Mouse (Mus musculus) brain, embryonic 14.5 days (tissue): ENCODE data around the gene Rtn4r.

Source experiments
- CTCF ChIP-seq: fragments of 200-500 bp; IDR thresholded peaks from 2 replicates; pipeline ENCODE4 v1.5.1; 2012; ENCODE audit warnings: inconsistent platforms, mild to moderate bottlenecking, moderate library complexity, borderline replicate concordance; ENCODE audit not compliant: insufficient read depth, insufficient read length; ENCODE audit errors: extremely low read depth
- POLR2A ChIP-seq: fragments of 200-500 bp; IDR thresholded peaks from 2 replicates; pipeline ENCODE4 v1.6.1; 2012; ENCODE audit warnings: mild to moderate bottlenecking, inconsistent platforms, borderline replicate concordance; ENCODE audit not compliant: poor library complexity, insufficient read depth, insufficient read length, severe bottlenecking; ENCODE audit errors: extremely low read depth

DNA sequence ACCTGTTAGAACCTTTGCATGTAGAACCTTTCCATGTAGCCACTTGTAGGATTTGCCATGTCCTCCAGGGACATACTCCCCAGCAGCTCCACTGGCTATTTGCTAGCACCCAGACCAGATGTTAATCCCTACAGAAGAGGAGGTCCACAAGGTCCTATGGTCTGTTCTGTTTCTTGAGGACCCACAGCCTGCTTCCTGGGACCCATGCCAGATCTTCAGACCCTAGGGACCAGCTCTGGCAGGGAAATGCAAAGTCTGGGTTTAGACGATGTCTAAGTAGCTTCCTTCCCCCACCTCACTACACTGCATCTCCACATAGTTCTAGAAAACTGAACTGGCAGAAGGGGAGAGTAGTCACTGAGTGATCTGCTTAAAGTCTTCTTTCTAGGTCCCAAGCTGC lies 32.3 kb downstream of the Rtn4r start:
- no peak for TF ChIP-seq CTCF
- no peak for TF ChIP-seq POLR2A
